Mouse (Mus musculus) spleen, adult 18-20 months (tissue): ENCODE results near the gene Gm10392.
"Not testable (repeated sequence)": the region's sequence is repeated elsewhere in the genome, so short reads cannot be mapped to it uniquely, and the experiment has no call there.

Experiments used
- DNase-seq, 2 experiments: peaks; one replicate each; pipeline ENCODE4 v3.0.0; 2022; ENCODE audit warnings: mixed read lengths in 2 of 2

Gene Gm10392

DNA sequence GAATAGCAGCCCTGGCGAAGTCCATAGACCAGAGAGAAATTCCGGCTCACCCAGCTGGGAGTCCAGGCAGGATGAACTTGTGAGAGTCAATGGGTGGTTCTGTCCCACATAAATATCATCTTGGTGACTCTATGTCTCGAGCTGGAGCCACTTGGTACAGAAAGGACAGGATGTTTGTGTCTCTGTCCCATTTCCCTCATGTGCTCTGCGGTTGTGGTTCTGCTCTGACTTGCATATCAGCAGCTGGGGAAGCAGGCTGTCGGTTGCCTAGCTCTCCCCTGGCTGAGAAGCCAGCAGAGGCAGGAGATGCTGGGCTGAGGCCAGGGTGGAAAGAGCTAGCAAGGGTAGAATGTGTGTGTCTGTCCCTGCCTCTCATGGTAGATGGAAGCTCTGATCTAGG, at the start of gene Gm10392:
Gm10392 (minus strand) TSS at position 156 of the 400 bp plus-strand sequence.
- peak; percentile 46 to 58 for DNase-seq

DNA sequence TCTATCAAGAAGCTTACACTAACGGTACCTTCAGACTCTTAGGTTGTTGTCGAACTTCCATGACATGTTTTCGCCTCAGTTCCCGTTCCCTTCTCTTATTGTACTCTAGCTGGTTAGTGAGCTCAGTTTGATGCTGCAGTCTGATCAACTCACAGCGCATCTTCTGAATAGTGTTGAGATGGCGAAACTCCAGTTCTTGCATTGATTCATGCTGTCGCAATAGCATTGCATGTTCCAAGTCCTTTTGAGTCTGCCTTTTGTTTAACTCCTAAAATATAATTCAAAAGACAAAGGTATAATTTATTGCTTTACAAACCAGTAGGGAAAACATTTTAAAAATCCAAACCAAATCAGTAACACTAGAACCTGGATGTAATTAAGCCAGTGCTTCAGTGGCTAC, 26.3 kb upstream of the Gm10392 start:
- no peak for DNase-seq

DNA sequence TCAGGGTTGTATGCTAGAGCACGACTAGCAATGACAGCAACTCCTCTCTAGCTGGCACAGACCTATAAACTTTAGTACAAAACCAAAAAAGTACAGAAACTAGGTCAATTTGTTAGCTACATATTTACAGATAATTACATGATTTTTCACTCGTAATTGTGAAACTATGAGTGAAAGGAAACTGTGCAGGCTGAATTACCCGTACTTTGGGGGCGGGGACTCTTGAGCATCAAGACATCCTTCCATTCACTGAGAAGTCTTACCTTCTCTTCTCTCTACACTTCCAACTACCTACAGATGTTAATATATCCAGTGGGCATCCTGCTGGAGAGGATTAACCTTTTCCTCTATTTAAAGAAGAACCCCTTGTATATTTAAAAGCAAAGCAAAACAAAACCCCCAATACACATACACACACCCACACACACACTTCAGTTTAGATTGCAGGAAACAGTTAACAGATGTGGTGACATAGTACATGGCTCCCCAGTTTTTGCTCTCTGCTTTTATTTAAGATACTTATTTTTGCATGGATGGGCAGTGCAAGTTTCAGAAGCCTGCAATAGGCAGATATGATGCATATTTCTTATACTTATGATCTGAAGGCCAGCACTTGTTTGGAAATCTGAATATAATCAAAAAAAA, 13.3 kb upstream of the Gm10392 start:
- no peak for DNase-seq

DNA sequence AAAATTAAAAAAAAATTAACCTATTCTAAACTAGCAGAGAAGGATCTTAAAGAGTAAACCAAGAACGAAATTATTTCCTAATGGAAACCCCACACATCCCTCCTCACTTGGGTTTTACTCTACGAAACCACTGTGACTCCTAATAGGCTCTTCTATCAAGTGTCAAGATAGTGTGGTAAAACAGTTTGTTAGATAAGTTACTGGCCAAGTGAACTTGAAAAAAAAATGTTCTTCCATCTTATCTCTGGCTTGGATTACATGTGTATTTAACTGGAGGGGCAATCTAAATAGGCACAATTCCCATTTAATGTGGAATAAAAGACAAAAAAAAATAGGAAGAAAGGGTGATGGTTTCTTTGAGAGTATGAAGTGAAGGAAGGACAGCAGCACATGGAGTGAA, 11.9 kb upstream of the Gm10392 start:
- DNase-seq: no peak

DNA sequence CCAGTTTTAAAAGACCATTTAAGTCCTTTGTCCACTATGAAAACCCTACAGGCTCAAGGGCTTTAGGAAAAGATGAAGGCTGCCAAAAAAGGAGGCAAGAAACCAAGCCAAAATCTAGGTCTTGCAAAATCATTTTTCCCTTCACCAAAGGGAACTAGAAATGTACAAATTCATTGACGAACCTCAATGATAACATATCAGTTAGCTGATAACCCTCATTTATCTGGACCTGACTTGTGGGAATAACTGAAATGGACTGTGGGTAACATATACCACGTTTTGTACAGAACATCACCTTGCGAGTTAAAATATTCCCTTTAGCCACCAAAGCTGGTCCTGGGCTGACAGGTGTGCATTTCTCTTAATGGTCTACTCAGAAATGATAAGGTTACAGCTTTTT, 10.6 kb upstream of the Gm10392 start:
- DNase-seq: no peak

DNA sequence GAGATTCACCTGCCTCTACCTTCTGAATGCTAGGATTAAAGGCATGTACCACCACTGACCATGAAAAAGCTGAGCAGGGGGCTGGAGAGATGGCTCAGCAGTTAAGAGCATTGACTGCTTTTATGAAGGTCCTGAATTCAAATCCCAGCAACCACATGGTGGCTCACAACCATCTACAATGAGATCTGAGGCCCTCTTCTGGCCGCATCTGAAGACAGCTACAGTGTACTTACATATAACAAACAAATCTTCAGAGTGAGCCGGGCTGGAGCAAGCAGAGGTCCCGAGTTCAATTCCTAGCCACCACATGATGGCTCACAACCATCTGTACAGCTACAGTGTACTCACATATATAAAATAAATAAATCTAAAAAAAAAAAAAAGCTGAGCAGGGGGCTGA, 9.4 kb upstream of the Gm10392 start:
- DNase-seq: not testable (repeated sequence)

DNA sequence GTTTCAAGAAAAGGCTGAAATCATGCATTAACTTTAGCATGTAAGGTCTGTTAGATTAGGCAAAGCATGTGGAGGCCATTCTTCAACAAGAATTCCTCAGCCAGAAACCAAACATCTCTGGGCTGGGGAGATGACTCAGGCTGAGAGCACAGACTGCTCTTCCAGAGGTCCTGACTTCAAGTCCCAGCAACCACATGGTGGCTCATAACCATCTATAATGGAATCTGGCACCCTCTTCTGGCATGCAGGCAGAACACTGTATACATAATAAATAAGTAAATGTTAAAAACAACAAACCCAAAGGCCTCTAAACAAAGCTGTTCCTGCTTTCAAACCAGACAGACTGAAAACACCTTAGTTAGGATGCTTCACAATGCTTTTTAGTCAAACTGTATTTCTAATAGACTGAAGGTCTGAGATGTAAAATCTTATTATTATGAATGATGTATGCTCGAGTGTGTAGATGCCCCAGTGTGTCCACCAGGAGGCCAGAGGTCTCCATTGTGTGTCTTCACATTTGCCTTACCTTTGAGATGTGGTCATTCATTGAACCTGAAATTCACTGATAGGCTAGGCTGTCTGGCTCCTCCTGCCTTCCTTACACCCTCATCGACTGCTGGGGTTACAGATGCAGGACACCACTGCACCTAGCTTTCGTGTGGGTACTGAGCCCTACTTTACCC, 6.9 kb upstream of the Gm10392 start:
- DNase-seq: no peak

DNA sequence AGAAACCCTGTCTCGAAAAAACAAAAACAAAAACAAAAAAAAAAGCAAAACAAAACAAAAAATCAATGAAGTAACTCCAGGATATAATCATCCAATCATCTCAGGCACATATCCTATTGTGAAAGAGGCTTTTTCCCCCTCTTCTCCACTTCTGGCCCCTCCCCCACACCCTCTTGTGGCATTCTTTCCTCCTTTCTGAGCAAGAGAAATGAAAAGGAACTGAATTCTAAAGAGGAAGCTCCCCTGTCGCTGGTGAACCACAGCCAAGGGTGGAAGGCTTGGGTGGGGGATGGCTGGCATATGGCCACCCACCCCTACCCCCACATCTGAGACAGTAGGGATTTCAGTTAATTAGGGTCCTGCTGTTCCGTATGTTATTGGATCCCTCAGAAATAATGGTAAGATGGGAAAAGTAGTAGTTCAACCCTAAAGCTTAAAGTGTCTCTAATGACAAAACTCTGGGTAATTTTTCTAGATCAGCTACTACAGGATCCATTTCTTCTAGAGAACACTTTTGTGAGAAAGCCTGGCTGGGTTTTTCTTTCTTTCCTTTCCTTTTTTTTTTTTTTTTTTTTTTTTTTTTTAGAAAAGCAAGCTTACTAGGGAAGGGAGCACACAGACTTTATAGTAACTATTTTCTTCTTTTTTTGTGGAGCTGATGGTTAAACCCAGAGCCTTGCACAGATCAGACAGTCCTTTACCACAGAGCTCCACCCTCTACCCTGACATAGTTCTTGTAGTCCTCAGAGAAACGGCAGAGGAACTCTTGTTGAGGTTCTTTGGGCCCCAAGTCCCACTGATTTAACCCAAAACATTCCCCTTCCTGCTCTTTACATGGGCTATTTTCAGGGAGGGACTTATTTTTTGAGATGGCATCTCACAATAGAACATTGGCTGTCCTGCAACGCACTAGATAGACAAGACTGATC, 1.9 kb upstream of the Gm10392 start:
- DNase-seq: peak; percentile 39 to 48

DNA sequence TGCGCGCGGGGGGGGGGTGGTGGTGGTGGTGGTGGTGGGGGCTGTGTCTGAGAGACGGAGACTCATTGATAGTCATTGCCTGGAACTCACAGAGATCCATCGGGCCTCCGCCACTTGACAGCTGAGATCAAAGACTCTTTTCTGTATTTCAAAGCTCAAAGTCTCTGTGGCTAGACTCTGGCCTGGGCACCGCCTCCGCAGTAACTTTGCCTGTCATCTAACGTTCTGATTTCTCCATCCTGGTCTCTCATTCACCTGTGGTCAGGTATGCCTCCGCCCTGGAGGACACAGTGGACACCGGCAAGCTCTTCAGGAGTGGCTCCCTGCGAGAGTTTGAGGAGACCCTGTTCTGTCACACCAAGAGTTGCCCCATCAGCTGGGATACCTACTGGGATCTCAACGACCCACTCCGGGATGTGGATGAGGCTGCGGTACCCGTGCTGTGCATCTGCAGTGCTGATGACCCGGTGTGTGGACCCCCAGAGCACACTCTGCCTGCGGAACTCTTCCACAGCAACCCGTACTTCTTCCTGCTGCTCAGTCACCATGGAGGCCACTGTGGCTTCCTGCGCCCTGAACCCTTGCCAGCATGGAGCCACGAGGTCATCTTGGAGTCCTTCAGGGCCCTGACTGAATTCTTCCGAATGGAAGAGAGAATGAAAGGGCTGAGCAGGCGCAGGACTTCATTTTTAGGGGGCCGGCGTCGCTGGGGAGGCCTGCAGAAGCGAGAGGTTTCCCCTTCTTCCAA, 773 bp downstream of the Gm10392 start:
- DNase-seq: no peak

DNA sequence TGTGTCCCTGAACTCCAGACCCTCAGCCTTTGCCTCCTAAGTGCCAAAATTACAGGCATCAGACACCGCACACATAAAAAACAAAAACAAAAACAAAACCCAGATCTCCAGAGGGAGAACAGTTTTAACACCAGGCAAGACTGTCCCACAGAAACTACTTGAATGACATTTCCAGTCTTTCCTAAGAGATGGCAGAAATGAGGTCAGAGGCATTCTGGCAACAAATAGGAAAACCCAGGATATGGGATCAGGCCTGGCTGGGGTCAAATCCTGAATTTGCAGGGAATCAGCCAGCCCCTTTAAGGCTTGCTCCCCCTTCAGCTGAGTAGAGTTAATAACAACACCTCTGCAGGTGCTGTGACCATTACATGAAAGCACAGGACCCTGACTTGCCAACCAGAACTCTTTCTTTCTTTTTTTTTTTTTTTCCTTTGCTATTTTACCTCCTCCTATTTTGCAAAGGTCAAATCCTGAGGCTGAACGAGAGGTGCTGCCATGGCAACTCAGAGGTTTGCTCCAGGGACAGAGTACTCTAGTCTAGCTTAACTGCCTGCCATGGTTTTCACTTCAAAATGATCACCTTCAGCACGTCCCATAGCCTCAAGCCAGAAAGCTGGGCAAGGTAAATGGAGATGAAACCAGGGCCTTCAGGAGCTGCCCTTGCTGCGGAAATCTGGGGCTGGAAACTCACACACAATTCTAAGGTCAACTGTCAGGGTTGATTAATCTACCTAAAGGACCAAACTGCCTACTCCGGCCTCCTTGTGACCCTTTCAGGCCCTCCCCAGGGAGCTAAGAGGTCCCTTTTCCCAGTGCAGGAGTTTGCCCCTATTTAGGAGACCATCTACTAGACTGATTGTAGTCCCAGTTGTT, 2.2 kb downstream of the Gm10392 start:
- DNase-seq: no peak

DNA sequence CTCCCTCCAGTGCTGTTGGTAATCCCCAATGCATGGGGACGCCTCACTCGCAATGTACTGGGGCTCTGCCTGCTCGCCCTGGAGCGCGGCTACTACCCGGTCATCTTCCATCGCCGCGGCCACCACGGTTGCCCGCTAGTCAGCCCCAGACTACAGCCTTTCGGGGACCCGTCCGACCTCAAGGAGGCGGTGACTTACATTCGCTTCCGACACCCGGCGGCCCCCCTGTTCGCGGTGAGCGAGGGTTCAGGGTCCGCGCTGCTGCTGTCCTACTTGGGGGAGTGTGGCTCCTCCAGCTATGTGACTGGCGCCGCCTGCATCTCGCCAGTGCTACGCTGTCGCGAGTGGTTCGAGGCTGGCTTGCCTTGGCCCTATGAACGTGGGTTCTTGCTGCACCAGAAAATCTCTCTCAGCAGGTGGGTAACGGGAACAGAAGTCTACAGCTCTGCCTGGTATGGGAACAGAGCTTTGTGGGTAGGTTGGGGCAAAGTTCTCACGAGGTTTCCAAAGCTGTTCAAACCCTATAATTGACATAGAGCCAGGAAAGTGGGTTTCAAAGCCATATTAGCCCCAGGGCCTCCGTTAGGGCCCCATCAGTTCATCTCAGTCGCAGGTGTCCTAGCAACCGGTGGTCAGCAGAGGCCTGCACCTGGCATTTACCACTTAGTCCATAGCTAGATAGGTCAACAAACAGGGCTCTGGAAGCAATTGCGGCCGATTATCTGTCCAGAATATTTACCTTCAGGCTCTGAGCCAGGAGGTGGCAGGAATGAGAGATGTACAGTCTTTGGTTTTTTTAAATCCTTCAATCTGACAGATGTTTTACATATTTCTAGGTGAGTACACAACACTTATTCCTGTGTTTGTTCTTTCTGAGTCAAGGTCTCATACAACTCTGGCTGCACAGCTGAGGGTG, 3.1 kb downstream of the Gm10392 start, which contains the start of gene Trp53i13:
Trp53i13 (minus strand) TSS at position 344 of the 916 bp plus-strand sequence.
- DNase-seq: peak in 1 of 2 experiments; percentile 22

DNA sequence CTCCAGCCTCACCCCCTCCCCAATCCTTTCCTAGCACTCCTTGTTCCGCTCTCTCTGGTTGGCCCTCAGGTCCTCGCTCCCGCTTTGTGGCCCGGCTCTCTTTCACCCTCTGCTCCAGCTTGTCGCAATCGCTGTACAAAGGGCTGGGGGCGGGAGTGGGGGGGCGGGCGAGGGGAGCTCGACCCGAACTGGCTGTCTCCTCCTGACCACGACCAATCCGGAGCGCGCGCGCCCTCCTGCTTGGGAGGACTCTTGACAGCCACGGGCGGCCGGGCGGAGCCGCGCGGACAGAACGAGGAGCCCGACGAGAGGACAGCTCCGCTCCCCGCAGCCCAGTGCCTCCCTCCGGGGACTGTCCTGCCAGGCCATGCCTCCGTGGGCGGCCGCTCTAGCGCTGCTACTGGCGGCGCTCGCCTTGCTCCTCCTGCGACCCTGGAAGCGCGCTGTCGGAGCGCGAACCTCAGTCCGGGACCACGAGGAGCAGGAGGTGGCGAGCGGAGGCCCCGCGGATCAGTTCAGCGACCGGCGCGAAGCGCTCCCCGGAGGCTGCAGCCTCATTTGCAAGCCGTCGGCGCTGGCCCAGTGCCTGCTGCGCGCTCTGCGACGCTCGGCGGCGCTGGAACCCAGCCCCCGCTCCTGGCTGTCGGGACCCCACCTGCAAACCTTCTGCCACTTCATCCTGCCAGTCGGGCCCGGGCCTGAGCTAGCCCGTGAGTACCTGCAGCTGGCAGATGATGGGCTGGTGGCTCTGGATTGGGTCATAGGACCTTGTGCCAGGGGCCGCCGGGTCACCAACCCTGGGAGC, 4.0 kb downstream of the Gm10392 start, which contains the start of gene Abhd15:
Abhd15 (plus strand) TSS at position 290 of the 805 bp plus-strand sequence.
- peak; percentile 60 to 67 for DNase-seq

DNA sequence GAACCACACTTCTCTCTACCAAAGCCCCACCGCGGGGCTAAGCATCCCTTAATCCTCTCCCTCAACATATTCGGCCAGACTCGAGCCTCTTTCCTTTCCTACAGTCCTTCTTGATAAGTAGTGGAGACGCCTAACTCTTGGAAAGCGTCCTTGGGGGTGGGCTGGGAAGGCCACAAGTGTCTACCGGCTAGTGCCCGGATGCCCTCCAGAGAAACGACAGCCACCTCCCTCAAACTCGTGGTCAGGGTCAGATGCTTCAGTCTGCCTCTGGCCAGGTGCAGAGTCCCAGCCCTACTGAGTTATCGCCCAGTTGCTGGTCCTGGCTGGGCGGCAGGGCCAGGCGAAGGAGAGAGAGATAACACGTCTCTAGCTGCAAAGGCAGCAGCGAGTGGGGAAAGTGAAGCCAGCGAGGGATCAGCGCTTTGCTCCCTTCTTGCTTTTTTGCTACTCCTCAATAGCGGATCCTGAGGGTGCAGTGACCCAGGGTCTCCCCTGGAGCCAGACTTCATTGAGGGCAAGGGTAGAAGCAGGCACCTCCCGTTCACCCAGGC, 4.6 kb downstream of the Gm10392 start:
- no peak for DNase-seq

DNA sequence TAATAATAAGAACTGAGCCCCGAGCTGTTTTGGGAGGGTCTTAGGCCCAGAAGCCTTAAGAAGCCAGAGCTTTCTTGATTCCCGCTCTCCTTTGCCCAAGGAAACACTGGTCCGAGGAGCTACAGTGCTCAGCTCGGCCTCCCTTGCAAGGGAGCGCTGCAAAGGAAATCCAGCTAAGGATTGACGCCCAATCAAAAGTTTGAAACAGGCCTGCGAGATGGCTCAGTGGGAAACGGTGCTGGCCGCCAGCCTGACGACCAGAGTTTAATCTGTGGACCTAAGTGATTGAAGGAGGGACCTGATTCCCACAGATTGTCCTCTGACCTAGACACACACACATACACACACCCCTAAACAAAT, 5.2 kb downstream of the Gm10392 start:
- DNase-seq: no peak

DNA sequence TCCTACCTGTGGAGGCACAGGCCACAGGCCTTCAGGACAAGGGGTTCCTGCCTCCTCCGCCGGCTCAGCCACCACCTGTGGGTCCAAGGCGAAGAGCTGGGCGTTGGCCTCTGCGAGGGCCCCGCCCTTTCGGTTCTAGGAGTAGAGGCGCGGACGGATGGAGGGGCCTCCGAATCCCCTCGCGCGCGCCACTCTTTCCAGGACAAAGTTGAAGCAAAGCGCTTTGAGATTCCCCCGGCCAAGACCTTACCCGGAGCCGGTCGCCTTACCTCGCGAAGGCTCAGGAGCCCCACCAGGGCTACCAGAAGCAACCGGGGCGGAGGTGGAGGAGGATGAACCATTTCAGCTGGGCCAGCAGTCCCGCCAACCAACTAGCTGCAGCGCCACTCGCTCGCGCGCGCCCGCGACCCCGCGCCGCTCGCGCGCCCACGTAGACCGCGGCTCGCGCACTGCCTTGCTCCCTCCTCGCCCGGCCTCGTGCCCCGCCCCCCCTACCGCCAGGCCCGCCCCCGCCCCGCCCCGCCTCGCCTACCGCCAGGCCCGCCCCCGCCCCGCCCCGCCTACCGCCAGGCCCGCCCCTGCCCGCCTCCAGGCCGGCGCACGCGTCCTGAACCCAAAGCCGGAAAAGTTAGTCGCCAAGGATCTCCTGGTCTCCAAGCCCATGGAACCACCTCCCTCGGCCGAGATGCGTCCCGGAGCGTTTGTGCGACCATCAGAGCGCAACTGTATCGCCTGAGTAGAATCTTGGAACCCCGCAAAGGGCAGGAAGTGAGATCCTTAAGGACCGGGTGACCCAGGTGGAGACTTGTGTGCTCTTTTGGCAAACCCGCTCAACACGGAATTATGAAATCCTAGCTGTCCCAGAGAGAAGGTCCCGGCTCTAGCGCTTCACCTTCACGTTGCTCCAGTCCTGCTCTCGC, 5.8 kb downstream of the Gm10392 start:
- peak; percentile 79 to 84 for DNase-seq

DNA sequence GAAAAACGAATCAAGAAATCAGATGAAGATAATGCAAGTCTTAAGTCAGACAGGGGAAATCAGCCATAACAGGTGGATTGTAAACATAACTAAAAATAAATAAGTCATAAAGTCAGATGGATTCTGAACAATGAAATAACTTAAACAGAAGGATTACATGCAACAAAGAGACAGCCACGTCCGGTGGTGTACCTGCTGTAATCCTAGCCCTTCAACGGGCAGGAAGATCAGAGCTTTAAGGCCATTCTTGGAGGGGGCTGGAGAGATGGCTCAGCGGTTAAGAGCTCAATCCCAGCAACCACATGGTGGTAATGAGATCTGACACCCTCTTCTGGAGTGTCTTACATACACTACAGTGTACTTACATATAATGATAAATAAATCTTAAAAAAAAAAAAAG, 7.7 kb downstream of the Gm10392 start:
- DNase-seq: no peak

DNA sequence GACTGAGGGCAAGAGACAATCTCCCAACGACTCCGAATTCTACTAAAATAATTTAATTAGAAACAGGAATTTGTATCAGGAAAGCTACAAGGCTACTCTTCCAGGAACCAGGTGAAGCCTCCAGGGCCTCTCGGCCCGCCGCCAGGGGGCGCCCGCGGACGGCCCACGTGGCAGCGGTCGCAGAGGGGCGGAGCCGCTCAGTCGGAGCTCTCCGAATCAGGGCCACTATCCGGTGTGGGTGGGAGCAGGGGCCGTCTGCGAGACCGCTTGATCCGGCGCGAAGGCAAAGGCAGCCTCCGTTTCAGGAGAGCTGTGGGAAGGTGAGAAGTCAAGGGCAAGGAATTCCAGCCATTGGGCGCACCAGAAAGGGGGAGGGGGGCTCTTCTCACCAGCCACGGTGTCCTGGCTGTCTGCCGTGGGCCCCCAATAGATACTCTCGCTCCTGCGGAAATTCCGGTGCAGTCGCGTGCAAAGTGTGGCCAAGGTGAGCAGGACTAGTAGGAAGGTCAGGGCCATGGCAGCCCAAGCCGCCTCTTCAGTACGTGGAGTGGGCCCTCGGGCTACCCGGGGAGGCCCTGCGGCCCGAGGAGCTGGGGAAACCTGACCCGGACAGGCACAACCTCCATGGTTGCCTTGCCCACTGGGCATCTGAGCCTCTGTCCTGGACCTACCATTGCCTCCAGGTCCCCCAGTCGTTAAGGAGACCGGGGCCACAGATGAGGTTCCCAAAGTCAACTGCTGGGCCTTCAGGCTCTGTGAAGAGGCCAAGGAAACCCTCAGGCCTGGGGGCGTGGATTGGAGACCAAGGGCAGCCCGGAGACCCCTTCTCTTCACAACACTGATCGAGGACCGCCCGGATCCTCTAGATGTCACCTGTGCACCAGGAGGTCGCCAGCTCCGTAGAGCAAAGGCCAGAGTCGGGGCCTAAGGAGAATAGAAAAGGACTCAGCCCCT, 10.7 kb downstream of the Gm10392 start:
- DNase-seq: peak; percentile 74 to 89
